Mouse (Mus musculus): ENCODE data around the gene Gm9048. TPM values are rescaled to one million over a fixed set of nuclear protein-coding genes. Genes with fewer than 3 reads are reported as not detected.
"Not testable (repeated sequence)": the region's sequence is repeated elsewhere in the genome, so short reads cannot be mapped to it uniquely, and the experiment has no call there.

The Gm9048 gene
- not detected in 2 replicates for polyA plus RNA-seq (2011; ENCODE audit: insufficient read depth, insufficient read length, low replicate concordance, missing spikeins)

DNA sequence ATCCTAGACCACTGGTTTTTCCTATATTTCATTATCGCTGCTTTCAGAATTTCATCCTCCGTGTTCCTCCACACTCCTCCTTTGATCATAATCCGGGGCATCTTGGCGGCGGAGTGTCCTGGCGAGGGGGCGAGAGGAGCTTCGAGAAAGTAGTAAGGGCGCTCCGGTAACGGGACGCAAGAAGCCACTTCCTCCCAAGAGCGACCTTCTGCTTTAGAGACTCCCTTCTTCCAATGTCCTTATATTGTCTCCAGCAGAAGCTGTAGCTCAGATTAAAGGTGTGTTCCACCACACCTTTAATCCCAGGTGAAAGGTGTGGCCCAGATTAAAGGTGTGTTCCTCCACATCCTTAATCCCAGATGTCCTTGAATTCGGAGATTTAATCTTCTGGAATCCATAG is at the start of gene Gm9048:
Gm9048 (minus strand) TSS at position 101 of the 400 bp plus-strand sequence.
- H3K4me3 ChIP-seq (replicated peaks; ENCODE audit: control insufficient read depth, low read depth, low read length); H3K27ac ChIP-seq (ENCODE audit: control insufficient read depth, insufficient read depth, low read depth, low read length, poor library complexity); H3K4me1 ChIP-seq (ENCODE audit: control insufficient read depth, insufficient read depth, low read length): not testable (repeated sequence)
- 60% methylated on average over 1 of the region's 14 CpGs for WGBS

DNA sequence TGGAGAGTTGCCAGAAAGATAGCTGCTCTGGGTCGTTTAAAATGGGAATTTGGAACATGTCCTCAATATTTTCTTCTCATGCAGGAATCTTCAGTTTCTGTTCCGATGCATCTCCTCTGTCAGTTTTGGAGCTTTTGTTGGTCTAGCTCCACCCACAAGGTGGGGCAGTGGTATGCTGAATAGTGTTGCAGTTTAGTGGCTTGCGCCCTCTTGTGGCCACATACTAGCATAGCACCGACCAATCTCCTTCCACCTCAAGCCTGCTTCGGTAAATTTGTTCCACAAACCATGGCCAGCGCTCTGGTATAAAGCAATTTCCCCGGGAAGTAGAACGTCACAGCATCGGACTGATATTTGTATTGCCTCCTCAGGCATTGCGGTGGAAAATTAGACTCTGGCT is 22.0 kb upstream of the Gm9048 start:
- TF ChIP-seq POLR2A (IDR thresholded peaks at IDR 0.05; ENCODE audit: borderline replicate concordance, control insufficient read depth, low read depth, low read length) (no peak), CTCF (IDR thresholded peaks at IDR 0.05; ENCODE audit: control insufficient read depth, insufficient read depth, low read length) (peak; percentile 98)
- Histone ChIP-seq H3K4me3 (replicated peaks; ENCODE audit: control insufficient read depth, low read depth, low read length) (no peak overlapping the region), H3K27ac (ENCODE audit: control insufficient read depth, insufficient read depth, low read depth, low read length, poor library complexity) (no peak overlapping the region), H3K4me1 (ENCODE audit: control insufficient read depth, insufficient read depth, low read length) (no peaks in the 10 kb centered on the region)
- 1% methylated on average over 10 of the region's 10 CpGs for WGBS

DNA sequence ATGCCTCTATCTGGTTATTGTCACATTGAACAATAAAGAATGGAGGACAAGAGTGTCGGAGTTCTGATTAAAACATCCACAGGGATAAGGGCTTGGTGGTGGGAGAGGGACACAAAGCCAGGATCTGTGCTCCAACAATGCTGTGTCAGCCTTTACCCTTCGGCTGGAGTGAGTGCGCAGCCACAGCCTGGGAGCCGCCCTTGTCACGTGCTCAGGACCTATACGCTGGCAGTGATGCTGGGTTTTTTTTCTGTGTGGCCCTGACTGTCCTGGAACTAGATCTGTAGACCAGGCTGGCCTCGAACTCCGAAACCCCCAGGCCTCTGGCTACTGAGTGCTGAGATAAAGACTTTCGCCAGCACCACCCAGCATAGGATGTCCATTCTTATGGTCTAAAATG is 21.0 kb upstream of the Gm9048 start:
- Histone ChIP-seq H3K4me1 (ENCODE audit: control insufficient read depth, insufficient read depth, low read length) (no peaks in the 10 kb centered on the region), H3K4me3 (replicated peaks; ENCODE audit: control insufficient read depth, low read depth, low read length) (no peak overlapping the region), H3K27ac (ENCODE audit: control insufficient read depth, insufficient read depth, low read depth, low read length, poor library complexity) (no peak overlapping the region)
- WGBS, result 88% methylated on average over 9 of the region's 9 CpGs
- no peak for TF ChIP-seq CTCF (IDR thresholded peaks at IDR 0.05; ENCODE audit: control insufficient read depth, insufficient read depth, low read length)
- TF ChIP-seq POLR2A (IDR thresholded peaks at IDR 0.05; ENCODE audit: borderline replicate concordance, control insufficient read depth, low read depth, low read length), result no peak

DNA sequence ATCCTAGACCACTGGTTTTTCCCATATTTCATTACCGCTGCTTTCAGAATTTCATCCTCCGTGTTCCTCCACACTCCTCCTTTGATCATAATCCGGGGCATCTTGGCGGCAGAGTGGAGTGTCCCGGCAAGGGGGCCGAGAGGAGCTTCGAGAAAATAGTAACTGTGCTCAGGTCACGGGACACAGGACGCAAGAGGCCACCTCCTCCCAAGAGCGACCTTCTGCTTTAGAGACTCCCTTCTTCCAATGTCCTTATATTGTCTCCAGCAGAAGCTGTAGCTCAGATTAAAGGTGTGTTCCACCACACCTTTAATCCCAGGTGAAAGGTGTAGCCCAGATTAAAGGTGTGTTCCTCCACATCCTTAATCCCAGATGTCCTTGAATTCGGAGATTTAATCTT is 5.5 kb upstream of the Gm9048 start, which contains the start of gene Gm9049:
Gm9049 (minus strand) TSS at position 101 of the 400 bp plus-strand sequence.
- H3K4me1 ChIP-seq (ENCODE audit: control insufficient read depth, insufficient read depth, low read length); H3K4me3 ChIP-seq (replicated peaks; ENCODE audit: control insufficient read depth, low read depth, low read length); H3K27ac ChIP-seq (ENCODE audit: control insufficient read depth, insufficient read depth, low read depth, low read length, poor library complexity): not testable (repeated sequence)
- 86% methylated on average over 1 of the region's 11 CpGs for WGBS

DNA sequence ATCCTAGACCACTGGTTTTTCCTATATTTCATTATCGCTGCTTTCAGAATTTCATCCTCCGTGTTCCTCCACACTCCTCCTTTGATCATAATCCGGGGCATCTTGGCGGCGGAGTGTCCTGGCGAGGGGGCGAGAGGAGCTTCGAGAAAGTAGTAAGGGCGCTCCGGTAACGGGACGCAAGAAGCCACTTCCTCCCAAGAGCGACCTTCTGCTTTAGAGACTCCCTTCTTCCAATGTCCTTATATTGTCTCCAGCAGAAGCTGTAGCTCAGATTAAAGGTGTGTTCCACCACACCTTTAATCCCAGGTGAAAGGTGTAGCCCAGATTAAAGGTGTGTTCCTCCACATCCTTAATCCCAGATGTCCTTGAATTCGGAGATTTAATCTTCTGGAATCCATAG is 5.3 kb downstream of the Gm9048 start, which contains the start of gene Gm9046:
Gm9046 (minus strand) TSS at position 101 of the 400 bp plus-strand sequence.
- H3K27ac ChIP-seq (ENCODE audit: control insufficient read depth, insufficient read depth, low read depth, low read length, poor library complexity); H3K4me3 ChIP-seq (replicated peaks; ENCODE audit: control insufficient read depth, low read depth, low read length); H3K4me1 ChIP-seq (ENCODE audit: control insufficient read depth, insufficient read depth, low read length): not testable (repeated sequence)
- WGBS, result no CpG with 5 or more reads among the region's 14 CpGs

DNA sequence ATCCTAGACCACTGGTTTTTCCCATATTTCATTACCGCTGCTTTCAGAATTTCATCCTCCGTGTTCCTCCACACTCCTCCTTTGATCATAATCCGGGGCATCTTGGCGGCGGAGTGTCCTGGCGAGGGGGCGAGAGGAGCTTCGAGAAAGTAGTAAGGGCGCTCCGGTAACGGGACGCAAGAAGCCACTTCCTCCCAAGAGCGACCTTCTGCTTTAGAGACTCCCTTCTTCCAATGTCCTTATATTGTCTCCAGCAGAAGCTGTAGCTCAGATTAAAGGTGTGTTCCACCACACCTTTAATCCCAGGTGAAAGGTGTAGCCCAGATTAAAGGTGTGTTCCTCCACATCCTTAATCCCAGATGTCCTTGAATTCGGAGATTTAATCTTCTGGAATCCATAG is 10.7 kb downstream of the Gm9048 start, which contains the start of gene Gm9045:
Gm9045 (minus strand) TSS at position 101 of the 400 bp plus-strand sequence.
- H3K27ac ChIP-seq (ENCODE audit: control insufficient read depth, insufficient read depth, low read depth, low read length, poor library complexity); H3K4me3 ChIP-seq (replicated peaks; ENCODE audit: control insufficient read depth, low read depth, low read length); H3K4me1 ChIP-seq (ENCODE audit: control insufficient read depth, insufficient read depth, low read length): not testable (repeated sequence)
- no CpG with 5 or more reads among the region's 14 CpGs for WGBS

DNA sequence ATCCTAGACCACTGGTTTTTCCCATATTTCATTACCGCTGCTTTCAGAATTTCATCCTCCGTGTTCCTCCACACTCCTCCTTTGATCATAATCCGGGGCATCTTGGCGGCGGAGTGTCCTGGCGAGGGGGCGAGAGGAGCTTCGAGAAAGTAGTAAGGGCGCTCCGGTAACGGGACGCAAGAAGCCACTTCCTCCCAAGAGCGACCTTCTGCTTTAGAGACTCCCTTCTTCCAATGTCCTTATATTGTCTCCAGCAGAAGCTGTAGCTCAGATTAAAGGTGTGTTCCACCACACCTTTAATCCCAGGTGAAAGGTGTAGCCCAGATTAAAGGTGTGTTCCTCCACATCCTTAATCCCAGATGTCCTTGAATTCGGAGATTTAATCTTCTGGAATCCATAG is 16.2 kb downstream of the Gm9048 start, which contains the start of gene Gm9044:
Gm9044 (minus strand) TSS at position 101 of the 400 bp plus-strand sequence.
- no CpG with 5 or more reads among the region's 14 CpGs for WGBS
- not testable (repeated sequence) for H3K27ac ChIP-seq (ENCODE audit: control insufficient read depth, insufficient read depth, low read depth, low read length, poor library complexity); H3K4me1 ChIP-seq (ENCODE audit: control insufficient read depth, insufficient read depth, low read length); H3K4me3 ChIP-seq (replicated peaks; ENCODE audit: control insufficient read depth, low read depth, low read length)

DNA sequence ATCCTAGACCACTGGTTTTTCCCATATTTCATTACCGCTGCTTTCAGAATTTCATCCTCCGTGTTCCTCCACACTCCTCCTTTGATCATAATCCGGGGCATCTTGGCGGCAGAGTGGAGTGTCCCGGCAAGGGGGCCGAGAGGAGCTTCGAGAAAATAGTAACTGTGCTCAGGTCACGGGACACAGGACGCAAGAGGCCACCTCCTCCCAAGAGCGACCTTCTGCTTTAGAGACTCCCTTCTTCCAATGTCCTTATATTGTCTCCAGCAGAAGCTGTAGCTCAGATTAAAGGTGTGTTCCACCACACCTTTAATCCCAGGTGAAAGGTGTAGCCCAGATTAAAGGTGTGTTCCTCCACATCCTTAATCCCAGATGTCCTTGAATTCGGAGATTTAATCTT is 21.6 kb downstream of the Gm9048 start, which contains the start of gene Gm9040:
Gm9040 (minus strand) TSS at position 101 of the 400 bp plus-strand sequence.
- H3K27ac ChIP-seq (ENCODE audit: control insufficient read depth, insufficient read depth, low read depth, low read length, poor library complexity); H3K4me3 ChIP-seq (replicated peaks; ENCODE audit: control insufficient read depth, low read depth, low read length); H3K4me1 ChIP-seq (ENCODE audit: control insufficient read depth, insufficient read depth, low read length): not testable (repeated sequence)
- no CpG with 5 or more reads among the region's 11 CpGs for WGBS

DNA sequence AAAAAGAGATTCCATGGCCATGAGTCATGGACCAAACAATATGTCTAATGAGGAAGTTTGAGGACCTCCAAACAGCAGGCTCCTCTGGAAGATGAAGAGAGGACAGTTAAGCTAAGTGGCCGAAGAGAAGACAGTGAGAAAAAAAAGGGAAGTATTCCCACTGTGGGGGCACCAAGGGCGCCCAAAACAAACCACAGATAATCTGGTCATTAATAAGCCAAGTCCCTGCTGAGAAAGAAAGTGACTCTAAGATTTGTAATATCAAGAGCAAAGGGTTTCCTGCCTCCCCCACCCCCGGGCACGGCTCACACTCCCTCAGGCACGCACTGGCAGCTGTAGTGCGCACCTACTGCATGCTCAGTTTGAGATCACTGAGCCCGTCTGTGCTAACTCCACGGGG is 29.5 kb downstream of the Gm9048 start:
- no peak overlapping the region for H3K4me3 ChIP-seq (replicated peaks; ENCODE audit: control insufficient read depth, low read depth, low read length)
- no peaks in the 10 kb centered on the region for H3K4me1 ChIP-seq (ENCODE audit: control insufficient read depth, insufficient read depth, low read length)
- H3K27ac ChIP-seq (ENCODE audit: control insufficient read depth, insufficient read depth, low read depth, low read length, poor library complexity), result no peak overlapping the region
- 32% methylated on average over 8 of the region's 8 CpGs for WGBS
- TF ChIP-seq POLR2A (IDR thresholded peaks at IDR 0.05; ENCODE audit: borderline replicate concordance, control insufficient read depth, low read depth, low read length) (no peak), CTCF (IDR thresholded peaks at IDR 0.05; ENCODE audit: control insufficient read depth, insufficient read depth, low read length) (no peak)

DNA sequence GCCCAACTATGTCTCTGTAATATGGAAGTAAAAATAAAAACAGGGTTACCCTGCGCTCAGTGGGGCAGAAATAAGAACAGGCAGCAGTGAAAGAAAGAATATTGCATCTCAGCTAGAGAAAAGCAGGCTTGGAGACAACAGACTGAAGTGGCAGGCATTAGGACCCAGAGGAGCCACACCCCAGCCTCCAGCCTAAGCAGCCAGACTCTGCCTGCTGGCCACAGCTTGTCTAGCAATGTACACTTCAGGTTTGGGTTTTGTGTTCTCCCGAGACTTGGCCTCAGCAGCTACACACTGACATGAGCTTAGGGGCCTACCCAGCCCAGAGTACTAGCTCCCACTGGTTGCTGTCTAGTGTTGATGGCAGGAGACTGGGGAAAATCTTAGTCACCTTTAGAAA is 46.3 kb downstream of the Gm9048 start:
- not testable (repeated sequence) for H3K4me3 ChIP-seq (replicated peaks; ENCODE audit: control insufficient read depth, low read depth, low read length); H3K4me1 ChIP-seq (ENCODE audit: control insufficient read depth, insufficient read depth, low read length); H3K27ac ChIP-seq (ENCODE audit: control insufficient read depth, insufficient read depth, low read depth, low read length, poor library complexity)
- 41% methylated on average over 2 of the region's 2 CpGs for WGBS

Other genes with a start within 250 kb of the Gm9048 start
- gene Mdm1, start 206.9 kb downstream of the Gm9048 start, polyA plus RNA-seq (2011; ENCODE audit: insufficient read depth, insufficient read length, low replicate concordance, missing spikeins), result 5.3 and 17.4 TPM in 2 replicates
- gene Il22, start 143.7 kb downstream of the Gm9048 start, polyA plus RNA-seq (2011; ENCODE audit: insufficient read depth, insufficient read length, low replicate concordance, missing spikeins), result not detected in 2 replicates
- not detected in 2 replicates for gene Gm32717, start 107.9 kb downstream of the Gm9048 start, polyA plus RNA-seq (2011; ENCODE audit: insufficient read depth, insufficient read length, low replicate concordance, missing spikeins)
- gene Gm32802, start 90.0 kb downstream of the Gm9048 start, polyA plus RNA-seq (2011; ENCODE audit: insufficient read depth, insufficient read length, low replicate concordance, missing spikeins), result not detected in 2 replicates
- not detected in 2 replicates for gene Iltifb, start 53.6 kb downstream of the Gm9048 start, polyA plus RNA-seq (2011; ENCODE audit: insufficient read depth, insufficient read length, low replicate concordance, missing spikeins)
- not detected in 2 replicates for gene Gm9040, start 21.7 kb downstream of the Gm9048 start, polyA plus RNA-seq (2011; ENCODE audit: insufficient read depth, insufficient read length, low replicate concordance, missing spikeins)
- gene Gm9044, start 16.3 kb downstream of the Gm9048 start, polyA plus RNA-seq (2011; ENCODE audit: insufficient read depth, insufficient read length, low replicate concordance, missing spikeins), result not detected in 2 replicates
- not detected in 2 replicates for gene Gm9045, start 10.8 kb downstream of the Gm9048 start, polyA plus RNA-seq (2011; ENCODE audit: insufficient read depth, insufficient read length, low replicate concordance, missing spikeins)
- not detected in 2 replicates for gene Gm9046, start 5.4 kb downstream of the Gm9048 start, polyA plus RNA-seq (2011; ENCODE audit: insufficient read depth, insufficient read length, low replicate concordance, missing spikeins)
- not detected in 2 replicates for gene Gm9049, start 5.4 kb upstream of the Gm9048 start, polyA plus RNA-seq (2011; ENCODE audit: insufficient read depth, insufficient read length, low replicate concordance, missing spikeins)
- gene Ifng, start 92.4 kb upstream of the Gm9048 start, polyA plus RNA-seq (2011; ENCODE audit: insufficient read depth, insufficient read length, low replicate concordance, missing spikeins), result not detected in 2 replicates

Data from bone marrow, adult 2 months (tissue).